Mouse (Mus musculus) megakaryocyte progenitor cell, adult 5-6 weeks (primary cell): ENCODE measurements around the gene Gas6. TPM values are rescaled to one million over a fixed set of nuclear protein-coding genes. Genes with fewer than 3 reads are reported as not detected.

Experiments used
- ATAC-seq: replicated peaks from 2 replicates; pipeline ENCODE4 v1.8.0; 2016; ENCODE audit warnings: mild to moderate bottlenecking, moderate TSS enrichment, inconsistent platforms; ENCODE audit not compliant: poor library complexity
- total RNA-seq, 2 experiments: library from RNA; stranded (forward) in 1 of 2; stranded (reverse) in 1 of 2; fragments of 157-497, 149-512 nt in 1 of 2; fragments of 200-1000 nt in 1 of 2; gene quantifications; 2 replicates each; pipeline versions ENCODE4 v1.2.3 to v1.2.4; 2015 to 2017

Gene Gas6
- not detected in 2 replicates for total RNA-seq (2015)
- total RNA-seq (2017): 0.12 and 0.84 TPM in 2 replicates

GRCm38 (mm10) chr8:13493858-13494631, at the start of gene Gas6:
TSS of gene Gas6 (minus strand) at chr8:13494490.
- ATAC-seq: peak; percentile 73

- no peak for ATAC-seq
These were observed 47.2 kb upstream of the Gas6 start for GRCm38 (mm10) chr8:13541526-13541925.

GRCm38 (mm10) chr8:13540122-13540521, 45.8 kb upstream of the Gas6 start:
- no peak for ATAC-seq

DNA sequence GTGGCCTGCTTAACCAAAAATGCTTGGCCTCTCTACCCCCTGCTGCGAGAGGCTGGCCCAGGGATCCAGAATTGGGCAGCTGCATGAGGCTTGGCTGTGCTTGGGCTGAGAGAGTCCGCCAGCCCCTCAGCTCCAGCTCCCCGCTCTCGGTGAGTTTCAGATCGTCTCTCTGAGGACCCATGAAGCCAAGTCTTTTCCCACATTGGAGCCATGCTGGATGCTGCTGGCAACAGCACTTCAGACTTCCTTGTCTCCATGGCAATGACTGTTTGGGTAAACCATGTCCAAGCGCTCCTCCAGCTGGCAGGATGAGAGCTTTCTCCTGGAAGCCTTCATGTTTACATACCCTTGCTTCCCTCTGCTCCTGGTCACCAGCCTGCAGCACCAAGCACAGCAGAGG, 44.5 kb upstream of the Gas6 start:
- ATAC-seq: no peak

- no peak for ATAC-seq
These were observed 42.8 kb upstream of the Gas6 start for GRCm38 (mm10) chr8:13537102-13537501.

DNA sequence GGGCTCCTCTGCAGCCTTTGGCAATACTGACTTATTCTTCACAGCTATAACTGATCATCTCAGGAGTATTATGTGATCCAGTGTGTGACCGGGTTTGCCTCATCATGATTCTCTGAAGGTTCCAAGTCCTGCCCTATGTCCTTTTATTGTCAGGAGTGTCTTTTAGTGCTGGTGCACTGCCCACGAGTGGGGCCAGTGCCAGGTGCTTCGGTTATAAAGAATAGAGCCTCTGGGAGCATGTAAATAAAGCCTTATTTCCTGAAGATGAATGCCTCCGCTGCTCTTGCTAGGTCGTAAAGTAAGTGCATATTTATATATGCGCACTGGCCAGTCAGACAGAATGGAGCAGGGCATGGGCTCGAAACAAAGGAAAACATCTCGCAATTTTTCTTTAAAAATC, 38.8 kb upstream of the Gas6 start:
- no peak for ATAC-seq

DNA sequence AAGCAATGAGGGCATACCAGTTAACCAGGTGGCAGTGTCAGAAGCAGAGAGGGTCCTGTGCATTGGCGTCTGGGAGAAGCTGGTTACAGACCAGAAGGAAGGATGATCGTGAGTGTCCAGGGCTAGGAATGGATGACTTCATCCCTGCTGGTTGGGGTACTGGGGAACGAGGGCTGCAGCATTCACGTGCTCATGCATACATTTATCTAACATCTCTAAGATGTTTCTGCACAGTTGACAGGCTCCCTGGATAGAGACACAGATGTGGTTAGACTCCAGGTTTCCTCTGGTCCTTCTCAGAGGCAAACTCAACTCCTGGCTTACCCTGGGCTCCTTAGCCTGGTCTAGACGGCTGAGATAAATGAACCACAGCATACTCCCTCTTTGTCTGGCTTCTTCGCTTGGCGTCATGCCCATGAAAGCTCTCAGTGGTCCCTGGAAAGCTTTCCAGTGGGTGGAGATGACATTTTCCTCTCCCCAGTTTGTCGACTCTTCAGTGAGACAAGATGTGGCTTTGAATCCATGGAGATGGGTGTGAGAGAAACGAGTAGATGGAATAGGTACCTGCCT, 37.4 kb upstream of the Gas6 start:
- peak; percentile 35 for ATAC-seq

DNA sequence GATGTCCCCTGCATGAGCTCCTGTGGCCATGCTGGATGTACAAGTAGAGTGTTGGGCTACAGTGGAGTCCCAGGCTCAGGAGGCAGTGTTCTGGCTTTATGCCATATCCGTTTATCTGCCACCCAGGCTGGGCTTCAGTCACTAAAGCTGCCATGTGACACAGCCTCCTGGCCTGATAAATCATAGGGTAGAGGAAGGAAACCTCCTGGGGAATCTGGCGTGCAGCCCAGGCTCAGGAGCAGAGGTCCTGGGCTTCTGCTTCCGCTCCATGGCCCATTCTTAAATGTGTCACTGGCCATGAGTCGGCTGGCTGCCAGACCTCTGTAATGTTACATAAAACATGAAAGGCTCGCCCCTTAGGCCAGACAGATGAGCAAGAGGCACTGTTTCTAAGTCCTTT, 36.7 kb upstream of the Gas6 start:
- peak; percentile 95 for ATAC-seq

- ATAC-seq: no peak
These were observed 36.1 kb upstream of the Gas6 start for GRCm38 (mm10) chr8:13530401-13530800.

- no peak for ATAC-seq
These were observed 35.6 kb upstream of the Gas6 start for GRCm38 (mm10) chr8:13529891-13530316.

GRCm38 (mm10) chr8:13529011-13529840, 34.9 kb upstream of the Gas6 start:
- ATAC-seq: no peak

GRCm38 (mm10) chr8:13521392-13521791, 27.1 kb upstream of the Gas6 start:
- no peak for ATAC-seq

GRCm38 (mm10) chr8:13520349-13520748, 26.1 kb upstream of the Gas6 start:
- no peak for ATAC-seq

GRCm38 (mm10) chr8:13519503-13519902, 25.2 kb upstream of the Gas6 start:
- ATAC-seq: no peak

DNA sequence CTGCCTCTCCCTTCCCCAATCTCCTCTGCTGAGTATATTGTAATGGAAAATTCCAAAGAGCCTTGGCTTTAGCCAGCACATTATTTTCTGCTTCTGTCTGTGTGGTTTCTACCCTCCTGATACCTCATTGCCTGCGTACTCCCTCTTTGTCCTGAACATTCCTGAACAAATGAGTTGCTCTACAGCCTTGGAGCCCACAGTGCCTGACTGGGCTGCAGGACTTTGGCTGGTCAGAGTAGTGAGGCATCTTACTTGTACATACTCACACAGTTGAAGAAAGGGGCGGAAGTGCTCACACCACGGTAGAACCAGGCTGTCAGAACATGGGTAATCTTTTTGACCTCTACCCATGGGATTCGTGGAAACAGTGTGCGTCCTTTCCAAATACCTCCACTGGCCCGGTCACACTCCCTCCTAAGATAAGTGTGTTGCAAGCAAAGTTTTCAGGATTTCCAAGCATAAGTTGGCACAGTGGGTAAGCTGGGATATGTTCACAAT, 23.0 kb upstream of the Gas6 start:
- no peak for ATAC-seq

DNA sequence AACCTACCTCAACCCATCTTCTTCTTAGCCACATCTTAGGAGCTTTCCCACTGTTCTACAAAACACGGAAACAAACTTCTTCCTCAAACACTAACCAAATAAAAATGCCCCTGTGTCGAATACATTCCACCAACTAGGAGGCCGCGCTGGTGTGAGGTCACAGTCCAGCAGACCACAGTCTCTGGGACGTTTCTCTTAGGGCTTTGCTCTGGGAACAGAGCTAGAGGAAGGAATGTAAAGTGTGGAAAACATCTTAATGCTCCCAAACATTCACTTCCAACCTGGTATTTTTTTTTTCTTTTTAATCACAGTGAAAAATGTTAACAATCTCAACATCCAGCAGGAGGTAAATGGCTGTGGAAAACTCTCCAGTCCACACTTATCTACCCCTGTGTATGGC, 22.4 kb upstream of the Gas6 start:
- ATAC-seq: no peak

DNA sequence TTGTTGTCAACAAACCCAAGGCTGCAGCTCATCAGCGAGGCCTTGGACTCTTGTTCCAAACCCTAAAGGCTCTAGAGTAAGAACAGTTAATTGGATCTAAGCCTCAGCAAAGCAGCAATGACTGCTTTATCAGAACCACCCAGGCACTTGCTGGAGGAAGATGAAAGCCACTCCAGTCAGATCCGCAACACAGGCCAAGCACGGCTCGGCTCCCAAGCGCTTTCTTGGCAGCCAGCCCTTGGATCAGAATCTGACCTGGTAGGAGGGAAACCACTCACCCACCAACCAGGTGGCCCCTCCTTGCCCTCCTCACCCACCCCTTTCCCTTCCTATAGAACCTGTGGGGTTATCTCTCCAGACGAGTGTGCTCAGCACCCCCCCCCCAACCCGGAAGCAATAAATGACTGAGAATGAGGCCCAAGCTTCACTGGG, 21.7 kb upstream of the Gas6 start:
- peak; percentile 87 for ATAC-seq

GRCm38 (mm10) chr8:13513556-13514370, 19.5 kb upstream of the Gas6 start:
- no peak for ATAC-seq

DNA sequence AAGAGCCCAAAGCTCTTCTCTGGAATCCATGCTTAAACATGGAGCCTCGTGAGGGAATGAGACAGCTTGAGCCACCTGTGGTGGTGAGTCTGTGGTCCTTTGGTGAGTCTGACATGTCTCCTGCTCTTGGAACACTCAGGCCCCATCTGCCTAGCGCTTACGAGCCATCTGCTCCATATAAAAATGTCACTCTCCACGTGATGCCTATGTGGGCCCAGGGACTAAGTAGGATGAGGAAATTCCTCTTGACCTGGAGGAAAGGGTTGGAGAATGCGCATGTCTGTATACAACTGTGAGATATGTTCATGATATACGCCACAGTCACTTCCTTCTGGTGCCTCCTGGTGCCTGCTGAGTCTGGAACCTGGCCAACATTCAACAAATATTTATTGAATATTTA, 18.4 kb upstream of the Gas6 start:
- ATAC-seq: no peak

DNA sequence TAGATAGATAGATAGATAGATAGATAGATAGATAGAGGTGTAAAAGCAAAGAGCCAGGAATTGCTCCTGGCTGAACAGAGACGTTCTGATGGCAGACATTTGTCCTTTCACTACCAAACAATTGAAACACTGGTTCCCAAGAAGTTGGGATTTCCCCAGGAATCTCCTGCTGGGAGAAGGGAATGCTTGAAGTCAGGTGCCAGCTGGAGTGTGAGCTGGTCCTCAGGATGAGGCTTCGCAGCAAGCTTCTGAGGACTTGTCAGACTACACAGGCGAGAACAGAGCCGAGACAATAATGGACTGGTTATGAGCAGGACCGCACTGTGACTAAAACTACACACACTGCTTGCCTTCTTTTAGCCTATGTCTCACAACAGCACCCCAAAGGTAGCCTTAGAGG, 17.7 kb upstream of the Gas6 start:
- no peak for ATAC-seq
